Mouse (Mus musculus): ENCODE measurements around the gene Fam126a. TPM values are rescaled to one million over a fixed set of nuclear protein-coding genes. Genes with fewer than 3 reads are reported as not detected.

Fam126a gene
- polyA plus RNA-seq, 1 experiment from 2014 or later, result 11.5 TPM

- no peaks in the 10 kb centered on the region for H3K36me3 ChIP-seq (ENCODE audit: insufficient read depth, low read length)
- H3K27me3 ChIP-seq (replicated peaks; ENCODE audit: insufficient read depth, low read length), result no peaks in the 10 kb centered on the region
- H3K9ac ChIP-seq (replicated peaks; ENCODE audit: low read depth), result no peak overlapping the region
- no peak overlapping the region for H3K4me2 ChIP-seq (replicated peaks; ENCODE audit: low read depth, low read length)
- no peaks in the 10 kb centered on the region for H3K4me1 ChIP-seq (ENCODE audit: insufficient read depth, low read depth, low read length)
- H3K27ac ChIP-seq (ENCODE audit: low read length), result no peak overlapping the region
- H3K4me3 ChIP-seq (ENCODE audit: low read depth, low read length), result no peak overlapping the region
- ATAC-seq (no peak), DNase-seq (ENCODE audit: low spot score) (no peak)
- no peak for TF ChIP-seq CTCF (IDR thresholded peaks at IDR 0.05)
- TF ChIP-seq EP300 (IDR thresholded peaks at IDR 0.05), result no peak
- 17% methylated on average over 1 of the region's 1 CpGs for WGBS
- no peaks in the 10 kb centered on the region for H3K9me3 ChIP-seq (ENCODE audit: low read length)
These were observed 13.9 kb upstream of the Fam126a start for GRCm38 (mm10) chr5:24044387-24044786.

GRCm38 (mm10) chr5:24043367-24043766, 12.9 kb upstream of the Fam126a start:
- Histone ChIP-seq H3K4me1 (ENCODE audit: insufficient read depth, low read depth, low read length) (no peaks in the 10 kb centered on the region), H3K36me3 (ENCODE audit: insufficient read depth, low read length) (no peaks in the 10 kb centered on the region), H3K4me3 (ENCODE audit: low read depth, low read length) (no peak overlapping the region), H3K27ac (ENCODE audit: low read length) (no peak overlapping the region), H3K27me3 (replicated peaks; ENCODE audit: insufficient read depth, low read length) (no peaks in the 10 kb centered on the region), H3K9me3 (ENCODE audit: low read length) (no peaks in the 10 kb centered on the region), H3K9ac (replicated peaks; ENCODE audit: low read depth) (no peak overlapping the region), H3K4me2 (replicated peaks; ENCODE audit: low read depth, low read length) (no peak overlapping the region)
- WGBS, result 90% methylated on average over 2 of the region's 2 CpGs
- no peak for DNase-seq (ENCODE audit: low spot score)
- TF ChIP-seq EP300 (IDR thresholded peaks at IDR 0.05) (no peak), CTCF (IDR thresholded peaks at IDR 0.05) (no peak)
- ATAC-seq, result no peak

- no peak overlapping the region for H3K27ac ChIP-seq (ENCODE audit: low read length)
- ATAC-seq, result no peak
- no peaks in the 10 kb centered on the region for H3K27me3 ChIP-seq (replicated peaks; ENCODE audit: insufficient read depth, low read length)
- H3K4me3 ChIP-seq (ENCODE audit: low read depth, low read length), result no peak overlapping the region
- no peak overlapping the region for H3K9ac ChIP-seq (replicated peaks; ENCODE audit: low read depth)
- WGBS, result 77% methylated on average over 4 of the region's 4 CpGs
- no peak overlapping the region for H3K4me2 ChIP-seq (replicated peaks; ENCODE audit: low read depth, low read length)
- no peaks in the 10 kb centered on the region for H3K4me1 ChIP-seq (ENCODE audit: insufficient read depth, low read depth, low read length)
- DNase-seq (ENCODE audit: low spot score), result no peak
- TF ChIP-seq CTCF (IDR thresholded peaks at IDR 0.05), result no peak
- no peak for TF ChIP-seq EP300 (IDR thresholded peaks at IDR 0.05)
- H3K9me3 ChIP-seq (ENCODE audit: low read length), result no peaks in the 10 kb centered on the region
- no peaks in the 10 kb centered on the region for H3K36me3 ChIP-seq (ENCODE audit: insufficient read depth, low read length)
These were observed 10.9 kb upstream of the Fam126a start for GRCm38 (mm10) chr5:24041341-24041852.

- Histone ChIP-seq H3K27me3 (replicated peaks; ENCODE audit: insufficient read depth, low read length) (no peaks in the 10 kb centered on the region), H3K4me3 (ENCODE audit: low read depth, low read length) (no peak overlapping the region), H3K4me2 (replicated peaks; ENCODE audit: low read depth, low read length) (no peak overlapping the region), H3K9ac (replicated peaks; ENCODE audit: low read depth) (no peak overlapping the region), H3K4me1 (ENCODE audit: insufficient read depth, low read depth, low read length) (no peaks in the 10 kb centered on the region), H3K9me3 (ENCODE audit: low read length) (no peaks in the 10 kb centered on the region), H3K36me3 (ENCODE audit: insufficient read depth, low read length) (no peaks in the 10 kb centered on the region), H3K27ac (ENCODE audit: low read length) (no peak overlapping the region)
- TF ChIP-seq EP300 (IDR thresholded peaks at IDR 0.05) (no peak), CTCF (IDR thresholded peaks at IDR 0.05) (no peak)
- no peak for DNase-seq (ENCODE audit: low spot score)
- ATAC-seq, result no peak
These were observed 10.1 kb upstream of the Fam126a start for GRCm38 (mm10) chr5:24040601-24041000.

- ATAC-seq, result peak; percentile 67
These were observed 8.9 kb upstream of the Fam126a start for GRCm38 (mm10) chr5:24039423-24039822.

GRCm38 (mm10) chr5:24038819-24039218, 8.3 kb upstream of the Fam126a start:
- H3K4me3 ChIP-seq (ENCODE audit: low read depth, low read length), result no peak overlapping the region
- DNase-seq (ENCODE audit: low spot score) (no peak), ATAC-seq (no peak)
- no peaks in the 10 kb centered on the region for H3K4me1 ChIP-seq (ENCODE audit: insufficient read depth, low read depth, low read length)
- no peak overlapping the region for H3K9ac ChIP-seq (replicated peaks; ENCODE audit: low read depth)
- H3K9me3 ChIP-seq (ENCODE audit: low read length), result no peaks in the 10 kb centered on the region
- no peak for TF ChIP-seq CTCF (IDR thresholded peaks at IDR 0.05)
- no peak for TF ChIP-seq EP300 (IDR thresholded peaks at IDR 0.05)
- no peaks in the 10 kb centered on the region for H3K27me3 ChIP-seq (replicated peaks; ENCODE audit: insufficient read depth, low read length)
- WGBS, result 53% methylated on average over 5 of the region's 5 CpGs
- H3K36me3 ChIP-seq (ENCODE audit: insufficient read depth, low read length), result no peaks in the 10 kb centered on the region
- H3K27ac ChIP-seq (ENCODE audit: low read length), result no peak overlapping the region
- H3K4me2 ChIP-seq (replicated peaks; ENCODE audit: low read depth, low read length), result 0 out of 2 replicates have a peak overlapping the region, but pooled peaks have one; percentile 11

More at GRCm38 (mm10) chr5:24039423-24039822, 8.9 kb upstream of the Fam126a start:
- no peaks in the 10 kb centered on the region for H3K36me3 ChIP-seq (ENCODE audit: insufficient read depth, low read length)
- H3K27me3 ChIP-seq (replicated peaks; ENCODE audit: insufficient read depth, low read length), result no peaks in the 10 kb centered on the region
- H3K4me3 ChIP-seq (ENCODE audit: low read depth, low read length), result no peak overlapping the region
- H3K4me2 ChIP-seq (replicated peaks; ENCODE audit: low read depth, low read length), result 0 out of 2 replicates have a peak overlapping the region, but pooled peaks have one; percentile 11
- H3K9me3 ChIP-seq (ENCODE audit: low read length), result no peaks in the 10 kb centered on the region
- no peaks in the 10 kb centered on the region for H3K4me1 ChIP-seq (ENCODE audit: insufficient read depth, low read depth, low read length)
- no peak overlapping the region for H3K9ac ChIP-seq (replicated peaks; ENCODE audit: low read depth)
- peak; percentile 65 for DNase-seq (ENCODE audit: low spot score)
- WGBS, result 77% methylated on average over 5 of the region's 5 CpGs
- no peak for TF ChIP-seq CTCF (IDR thresholded peaks at IDR 0.05)
- TF ChIP-seq EP300 (IDR thresholded peaks at IDR 0.05), result no peak
- H3K27ac ChIP-seq (ENCODE audit: low read length), result no peak overlapping the region

GRCm38 (mm10) chr5:24038190-24038589, 7.7 kb upstream of the Fam126a start:
- H3K4me1 ChIP-seq (ENCODE audit: insufficient read depth, low read depth, low read length), result no peaks in the 10 kb centered on the region
- DNase-seq (ENCODE audit: low spot score), result no peak
- no peak overlapping the region for H3K4me2 ChIP-seq (replicated peaks; ENCODE audit: low read depth, low read length)
- H3K9ac ChIP-seq (replicated peaks; ENCODE audit: low read depth), result no peak overlapping the region
- WGBS, result 76% methylated on average over 2 of the region's 2 CpGs
- H3K27ac ChIP-seq (ENCODE audit: low read length), result no peak overlapping the region
- H3K36me3 ChIP-seq (ENCODE audit: insufficient read depth, low read length), result no peaks in the 10 kb centered on the region
- no peaks in the 10 kb centered on the region for H3K9me3 ChIP-seq (ENCODE audit: low read length)
- no peak for ATAC-seq
- H3K27me3 ChIP-seq (replicated peaks; ENCODE audit: insufficient read depth, low read length), result no peaks in the 10 kb centered on the region
- H3K4me3 ChIP-seq (ENCODE audit: low read depth, low read length), result no peak overlapping the region
- TF ChIP-seq EP300 (IDR thresholded peaks at IDR 0.05) (no peak), CTCF (IDR thresholded peaks at IDR 0.05) (no peak)

All from lung, postnatal 0 days (tissue).